Mouse (Mus musculus) lung, adult 2 months (tissue): ENCODE data around the gene Rhot1. TPM values are rescaled to one million over a fixed set of nuclear protein-coding genes. Genes with fewer than 3 reads are reported as not detected.
"Not testable (repeated sequence)": the region's sequence is repeated elsewhere in the genome, so short reads cannot be mapped to it uniquely, and the experiment has no call there.

Experiments used
- DNase-seq: peaks from one replicate; pipeline ENCODE4 v3.0.0; 2022
- H3K4me1 ChIP-seq: fragments of 200-500 bp; 2 replicates; pipeline ENCODE4 v1.6.1; 2011; ENCODE audit warnings: low read length; ENCODE audit not compliant: control insufficient read depth, insufficient read depth
- H3K4me3 ChIP-seq: fragments of 200-500 bp; replicated peaks from 2 replicates; pipeline ENCODE3; 2011; ENCODE audit warnings: low read depth, mild to moderate bottlenecking, control low read depth, low read length; ENCODE audit errors: extremely low read depth
- CTCF ChIP-seq: fragments of 200-500 bp; IDR thresholded peaks from 2 replicates; pipeline ENCODE4 v1.5.1; 2011; ENCODE audit warnings: mild to moderate bottlenecking, low read length, control low read depth; ENCODE audit not compliant: insufficient read depth
- POLR2A ChIP-seq: fragments of 200-500 bp; IDR thresholded peaks from 2 replicates; pipeline ENCODE4 v1.6.1; 2011; ENCODE audit warnings: low read depth, mild to moderate bottlenecking, control low read depth, low read length, borderline replicate concordance; ENCODE audit errors: extremely low read depth
- WGBS: fragments of 180-500 bp; shearing (Covaris S2); methylation state at CpG from one replicate; pipeline ENCODE4 v1.1.7; 2018; 5-methylcytosine and 5-hydroxymethylcytosine counted together
- polyA plus RNA-seq: library from polyadenylated mRNA; depleted of rRNA; stranded (reverse); fragments of >200 nt; gene quantifications from 2 replicates; pipeline ENCODE4 v1.2.3, GENCODE M21; 2012

The Rhot1 gene
- polyA plus RNA-seq, 1 experiment: 14.9 TPM

DNA sequence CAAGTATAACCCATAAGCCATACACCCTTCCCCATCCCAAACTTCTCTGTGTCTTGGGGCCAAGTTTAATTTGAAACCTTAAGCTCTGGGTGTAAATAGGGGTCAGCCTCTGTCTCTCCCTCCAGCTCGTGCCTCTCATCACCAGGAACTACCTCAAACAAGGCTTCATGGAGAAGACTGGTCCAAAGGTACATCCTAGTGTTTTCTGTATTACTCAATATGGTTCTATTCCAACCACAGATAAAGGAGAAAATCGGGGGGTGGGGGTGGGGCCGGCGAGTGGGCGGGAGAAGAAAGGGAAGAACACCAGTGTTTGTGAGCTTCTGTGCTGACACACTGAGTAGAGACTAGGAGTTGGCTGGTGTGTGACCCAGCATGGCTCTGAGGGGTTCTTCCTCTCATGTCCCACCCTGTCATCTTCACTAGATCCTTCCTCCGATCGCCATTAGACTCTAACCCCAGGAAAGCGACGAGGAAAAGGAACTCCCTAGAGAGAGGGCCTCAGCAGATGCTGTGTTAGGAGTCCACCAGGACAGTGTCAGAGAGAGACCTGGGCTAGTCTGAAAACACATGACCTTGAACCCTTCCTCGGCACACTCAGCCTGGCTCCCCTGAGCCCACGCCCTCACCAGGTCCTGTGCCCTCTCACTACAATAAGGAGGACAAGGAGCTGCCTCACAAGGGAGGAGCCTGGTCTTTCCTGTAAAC is 34.7 kb upstream of the Rhot1 start:
- H3K4me3 ChIP-seq: no peak overlapping the region
- 73% methylated on average over 11 of the region's 11 CpGs for WGBS
- DNase-seq: no peak
- H3K4me1 ChIP-seq: no peaks in the 10 kb centered on the region
- TF ChIP-seq CTCF: no peak
- TF ChIP-seq POLR2A: no peak

DNA sequence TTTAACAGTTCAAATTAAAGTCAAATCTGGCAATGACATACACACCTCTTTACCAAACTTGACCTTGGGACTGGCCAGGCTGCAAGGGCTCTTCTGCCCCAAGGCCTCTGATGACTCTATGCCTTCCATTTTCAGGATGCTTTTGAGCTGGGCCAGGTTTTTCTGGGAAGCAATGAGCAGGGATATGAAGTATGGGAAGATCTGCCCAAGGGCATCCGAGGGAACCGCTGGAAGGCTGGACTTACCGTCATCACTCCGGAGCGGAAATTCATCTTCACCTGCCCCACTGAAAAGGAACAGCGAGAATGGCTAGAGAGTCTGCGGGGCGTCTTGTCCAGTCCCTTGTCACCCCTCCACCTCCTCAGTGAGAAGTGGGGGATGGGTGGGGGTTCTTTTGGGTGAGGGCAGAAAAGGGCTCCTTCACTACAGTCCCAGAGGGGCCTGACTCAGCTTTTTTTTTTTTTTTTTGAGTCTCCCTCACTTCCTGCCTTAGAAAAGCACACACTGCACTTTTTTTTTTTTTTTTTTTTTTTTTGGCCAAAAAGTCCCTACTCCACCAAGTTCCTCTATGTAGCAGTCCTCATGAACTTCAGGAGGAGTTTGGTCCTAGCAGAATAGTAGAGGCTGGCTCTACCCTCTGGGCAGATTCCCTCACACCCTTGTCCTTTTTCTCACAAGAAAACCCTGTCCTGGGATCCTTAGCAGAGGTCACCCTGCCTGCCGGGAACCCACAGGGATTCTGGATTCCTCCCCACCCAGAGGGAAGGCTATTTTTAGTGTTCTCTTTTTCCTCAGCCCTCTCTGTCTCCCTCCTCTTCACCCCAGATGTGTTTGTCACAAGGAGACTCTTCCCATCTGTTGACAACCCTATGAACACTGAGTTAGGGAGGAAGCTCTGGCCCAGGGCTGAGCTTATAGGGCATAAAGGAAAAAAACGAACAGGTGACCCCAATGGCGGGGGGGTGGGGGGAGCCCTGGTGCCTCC is 31.6 kb upstream of the Rhot1 start:
- Histone ChIP-seq H3K4me1 (no peaks in the 10 kb centered on the region), H3K4me3 (no peak overlapping the region)
- WGBS: 73% methylated on average over 11 of the region's 11 CpGs
- no peak for TF ChIP-seq CTCF
- no peak for TF ChIP-seq POLR2A
- DNase-seq: no peak

DNA sequence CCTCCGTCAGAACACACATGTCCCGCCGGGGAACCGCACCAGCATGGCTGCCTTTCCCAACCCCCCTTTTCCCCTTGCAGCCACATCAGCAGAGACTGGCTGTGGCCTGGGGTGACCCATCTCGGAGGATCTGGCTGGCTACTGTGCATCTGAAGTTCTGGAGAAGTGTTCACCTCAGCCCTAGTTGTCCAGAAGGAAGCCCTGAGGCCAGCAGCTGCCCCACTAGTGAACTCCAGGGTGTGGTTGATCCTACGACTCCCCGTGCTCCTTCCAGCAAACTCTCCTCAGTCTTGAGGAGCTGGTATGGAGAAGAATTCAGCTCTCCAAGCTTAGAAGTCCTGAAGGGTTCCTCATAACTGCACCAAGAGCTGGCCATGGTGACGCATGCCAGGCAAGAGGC is 30.5 kb upstream of the Rhot1 start:
- H3K4me1 ChIP-seq: no peaks in the 10 kb centered on the region
- no peak for TF ChIP-seq CTCF
- TF ChIP-seq POLR2A: no peak
- no peak overlapping the region for H3K4me3 ChIP-seq
- 71% methylated on average over 8 of the region's 8 CpGs for WGBS
- no peak for DNase-seq

DNA sequence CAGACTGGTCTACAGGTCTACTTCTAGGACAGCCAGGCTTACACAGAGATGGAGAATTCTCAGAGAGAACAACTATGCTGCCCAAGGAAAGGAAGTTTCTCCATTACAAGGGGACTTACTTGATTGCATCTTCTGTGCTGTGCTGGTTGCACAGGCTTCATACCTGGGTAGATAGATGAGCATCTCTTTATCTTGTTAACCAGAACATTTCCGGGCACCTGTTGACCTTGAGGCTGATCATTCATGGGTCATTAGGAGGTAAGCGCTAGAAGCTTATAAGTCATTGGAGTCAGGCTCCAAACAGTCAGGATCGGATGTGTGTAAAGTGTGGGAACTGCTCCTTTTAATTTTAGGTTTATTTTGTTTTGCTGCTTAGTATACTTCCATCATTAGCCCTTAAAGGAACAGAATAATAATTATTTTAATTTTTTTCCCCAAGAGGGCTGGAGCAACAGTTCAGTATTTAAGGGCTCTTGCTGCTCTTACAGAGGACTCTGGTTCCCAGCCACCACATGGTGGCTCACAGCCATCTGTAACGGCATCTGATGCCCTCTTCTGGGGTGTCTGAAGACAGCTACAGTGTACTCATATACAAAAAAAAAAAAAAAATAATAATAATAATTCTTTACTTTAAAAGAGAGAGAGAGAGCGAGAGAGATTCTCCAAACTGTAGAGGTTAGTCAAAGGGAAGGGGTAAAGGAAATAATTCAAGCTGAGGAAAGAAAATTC is 27.6 kb upstream of the Rhot1 start:
- 64% methylated on average over 5 of the region's 5 CpGs for WGBS
- no peak for TF ChIP-seq POLR2A
- no peak for TF ChIP-seq CTCF
- H3K4me3 ChIP-seq: no peak overlapping the region
- no peak for DNase-seq
- peaks cover 2% of the 10 kb centered on the region; the same call in 1 of the 2 replicates for H3K4me1 ChIP-seq

DNA sequence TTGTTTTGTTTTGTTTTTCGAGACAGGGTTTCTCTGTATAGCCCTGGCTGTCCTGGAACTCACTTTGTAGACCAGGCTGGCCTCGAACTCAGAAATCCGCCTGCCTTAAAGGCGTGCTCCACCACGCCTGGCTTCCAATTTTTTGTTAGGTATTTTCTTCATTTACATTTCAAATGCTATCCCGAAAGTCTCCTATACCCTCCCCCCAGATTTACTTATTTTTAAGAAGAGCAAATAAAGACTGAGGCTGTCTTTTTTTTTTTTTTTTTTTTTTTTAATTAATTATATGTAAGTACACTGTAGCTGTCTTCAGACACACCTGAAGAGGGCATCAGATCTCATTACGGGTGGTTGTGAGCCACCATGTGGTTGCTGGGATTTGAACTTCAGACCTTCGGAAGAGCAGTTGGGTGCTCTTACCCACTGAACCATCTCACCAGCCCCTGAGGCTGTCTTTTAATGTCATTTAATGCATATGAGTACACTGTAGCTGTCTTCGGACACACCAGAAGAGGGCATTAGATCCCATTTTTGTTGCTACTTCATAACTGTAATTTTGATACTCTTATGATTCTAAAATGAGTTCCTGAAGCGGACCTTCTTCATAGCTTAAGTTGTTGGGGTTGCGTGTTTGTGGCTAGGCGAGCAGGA is 25.6 kb upstream of the Rhot1 start:
- H3K4me3 ChIP-seq: peak overlapping the region; percentile 100
- WGBS: 37% methylated on average over 12 of the region's 12 CpGs
- not testable (repeated sequence) for DNase-seq, H3K4me1 ChIP-seq

DNA sequence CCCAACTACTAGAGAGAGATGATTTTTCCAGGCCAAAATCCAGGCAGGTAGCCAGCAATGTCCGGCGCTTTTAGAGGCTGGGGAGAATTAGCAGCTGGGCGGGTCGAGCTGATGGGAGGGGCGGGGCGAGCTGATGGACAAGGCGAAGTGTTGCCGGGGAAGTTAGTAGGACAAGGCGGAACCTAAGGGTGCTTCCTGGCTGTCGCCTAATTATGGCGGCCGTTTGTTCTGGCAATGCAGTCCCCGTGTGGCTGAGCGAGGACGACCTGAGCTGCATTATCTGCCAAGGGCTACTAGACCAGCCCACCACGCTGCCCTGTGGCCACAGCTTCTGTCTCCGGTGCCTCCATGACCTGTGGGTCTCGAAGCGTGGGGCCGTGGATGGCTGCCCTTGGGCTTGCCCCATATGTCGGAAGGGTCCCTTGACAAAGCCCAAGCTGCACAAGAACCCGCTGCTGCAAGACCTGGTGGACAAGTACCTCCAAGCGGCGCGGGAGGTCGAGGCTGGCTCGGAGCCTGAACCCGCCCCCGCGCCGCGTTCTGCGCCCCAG is 25.0 kb upstream of the Rhot1 start, which contains the start of gene Rnf135:
Gene Rnf135 (plus strand): TSS at position 147 of the 551 bp plus-strand sequence.
- DNase-seq: peak; percentile 88
- TF ChIP-seq CTCF (no peak), POLR2A (peak; percentile 93; the same call in 1 of the 2 replicates)
- Histone ChIP-seq H3K4me1 (peaks cover 2% of the 10 kb centered on the region; the same call in 1 of the 2 replicates), H3K4me3 (peak within 1 kb of the TSS; percentile 100)
- under 1% methylated on average over 33 of the region's 33 CpGs for WGBS

DNA sequence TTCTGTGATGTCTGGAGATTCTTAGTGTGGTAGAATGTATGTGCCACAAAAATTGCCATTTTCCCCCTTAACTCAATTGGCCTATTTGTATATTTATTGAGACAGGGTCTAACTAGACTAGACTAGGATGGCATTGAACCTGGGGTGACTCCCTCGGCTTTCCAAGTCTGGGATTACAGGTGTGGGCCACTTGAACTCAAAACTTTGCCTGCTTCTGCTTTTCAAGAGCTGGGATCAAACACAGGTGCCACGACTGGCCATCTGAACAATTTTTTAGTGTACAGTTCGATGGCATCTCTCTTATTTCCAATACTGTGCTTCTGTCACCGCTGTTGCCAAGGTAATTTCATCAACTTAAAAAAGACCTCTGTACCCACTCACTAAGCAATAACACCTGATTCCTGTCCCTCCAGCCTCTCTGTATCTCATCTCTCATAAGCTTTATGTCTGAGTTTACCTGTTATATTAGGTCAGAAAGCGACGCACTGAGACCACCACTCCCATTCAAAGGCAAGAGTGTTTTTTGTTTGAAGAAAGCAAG is 24.2 kb upstream of the Rhot1 start:
- TF ChIP-seq POLR2A: no peak
- no peak for TF ChIP-seq CTCF
- no peak for DNase-seq
- WGBS: 73% methylated on average over 6 of the region's 6 CpGs
- Histone ChIP-seq H3K4me1 (peaks cover 2% of the 10 kb centered on the region; the same call in 1 of the 2 replicates), H3K4me3 (peak overlapping the region; percentile 34)

DNA sequence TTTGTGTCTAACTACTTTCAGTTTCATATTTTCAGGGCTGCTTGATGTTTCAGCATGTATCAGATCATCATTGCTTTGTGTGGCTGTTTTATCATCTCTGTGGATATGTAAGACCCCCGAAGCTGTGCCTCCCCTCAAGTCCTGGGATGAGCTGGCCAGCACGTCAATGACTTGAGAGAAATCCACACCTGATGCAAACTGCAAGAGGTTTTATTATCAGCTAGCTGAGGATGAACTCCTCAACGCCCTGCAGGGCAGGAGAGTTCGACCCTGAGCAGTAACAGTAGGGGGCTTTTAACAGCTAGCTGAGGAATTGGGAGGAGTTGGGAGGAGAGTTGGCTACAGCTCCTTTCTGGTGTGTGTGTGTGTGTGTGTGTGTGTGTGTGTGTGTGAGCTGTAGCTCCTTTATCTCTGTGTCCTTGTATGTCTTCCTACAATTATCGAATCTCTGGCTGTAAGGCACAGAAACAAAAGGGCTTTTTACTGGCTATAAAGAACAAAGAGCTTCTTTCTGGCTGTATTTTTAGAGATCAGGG is 23.3 kb upstream of the Rhot1 start:
- H3K4me3 ChIP-seq, H3K4me1 ChIP-seq, DNase-seq: not testable (repeated sequence)
- 58% methylated on average over 5 of the region's 5 CpGs for WGBS
